In the genomic region with DNA sequence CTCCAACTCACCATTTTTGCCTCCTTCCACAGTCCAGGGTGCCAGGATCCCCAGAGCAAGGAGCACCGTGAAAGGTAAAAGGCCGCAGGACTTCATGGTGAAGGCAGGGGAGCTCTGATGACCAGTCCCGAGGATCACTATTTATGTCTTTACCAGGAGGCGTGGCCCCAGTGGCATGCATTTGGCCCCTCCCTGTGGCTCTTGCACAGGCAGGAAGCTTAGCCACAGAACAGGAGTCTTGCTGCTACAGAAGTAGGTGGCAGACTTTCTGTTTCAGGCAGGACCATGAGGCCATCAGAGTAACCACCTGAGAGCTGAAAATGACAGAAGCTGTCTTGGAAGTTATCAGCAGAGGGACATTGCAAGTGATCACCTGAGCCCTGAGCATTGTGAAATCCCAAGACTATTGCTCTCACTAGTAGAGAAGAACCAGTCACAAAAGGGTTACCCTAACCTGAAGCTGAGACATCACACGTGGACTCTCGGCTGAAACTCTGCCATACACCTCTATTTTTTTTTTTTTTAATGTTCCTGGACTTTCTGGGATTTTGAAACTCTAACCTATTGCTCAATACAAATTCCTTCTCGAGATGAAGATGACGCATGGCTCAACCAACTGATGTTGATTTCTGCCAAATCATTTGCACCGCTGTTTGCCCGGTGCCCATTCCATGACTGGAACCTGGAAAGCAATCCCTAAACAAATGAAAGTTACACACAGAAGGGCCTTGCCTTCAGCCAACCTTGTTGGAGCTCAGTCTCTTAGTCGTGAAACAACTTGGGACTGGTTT, we compare ENCODE assay signal across 1 mouse cellular context.
A peak's percentile ranks its signal among the peaks of the same experiment; 100 is the strongest.
TF ChIP-seq lines count a peak whose summit lies in the region.

No protein-coding gene starts in this region.

TF ChIP-seq in CH12.LX, 34 proteins besides CTCF, POLR2A, EP300 and RAD21:
- no peak for TF ChIP-seq PAX5 (IDR thresholded peaks at IDR 0.05; ENCODE audit: low read length)
- peak; percentile 28; the same call in 1 of the 2 replicates for TF ChIP-seq MYC (IDR thresholded peaks at IDR 0.05; ENCODE audit: low read depth, low read length)
- peak; percentile 38; the same call in 1 of the 2 replicates for TF ChIP-seq BHLHE40 (IDR thresholded peaks at IDR 0.05; ENCODE audit: low read depth, low read length)
